Mouse (Mus musculus) liver, embryonic 11.5 days (tissue): ENCODE data around the gene Epb41. TPM values are rescaled to one million over a fixed set of nuclear protein-coding genes. Genes with fewer than 3 reads are reported as not detected.

Experiments used
- ATAC-seq: fragments of 200-750 bp; cut with Nextera tagmentation; replicated peaks from 2 replicates; pipeline ENCODE4 v1.8.0; 2017; ENCODE audit warnings: moderate number of reproducible peaks, mild to moderate bottlenecking, moderate TSS enrichment, moderate library complexity; ENCODE audit not compliant: low FRiP score
- DNase-seq: peaks from one replicate; pipeline ENCODE4 v3.0.0-alpha.2; 2017; ENCODE audit warnings: low spot score
- H3K27ac ChIP-seq: fragments of 300-500 bp; sonication (generic); 2 replicates; pipeline ENCODE4 v1.5.1; 2014; ENCODE audit warnings: mild to moderate bottlenecking, low read depth, low read length, control low read depth
- H3K27me3 ChIP-seq: fragments of 300-500 bp; sonication (generic); replicated peaks from 2 replicates; pipeline ENCODE4 v1.6.1; 2014; ENCODE audit warnings: low read length, mixed read lengths; ENCODE audit not compliant: control insufficient read depth, insufficient read depth
- H3K36me3 ChIP-seq: fragments of 300-500 bp; sonication (generic); 2 replicates; pipeline ENCODE4 v1.6.1; 2014; ENCODE audit warnings: mild to moderate bottlenecking, low read length, moderate library complexity, mixed read lengths; ENCODE audit not compliant: control insufficient read depth, insufficient read depth
- H3K4me1 ChIP-seq: fragments of 300-500 bp; sonication (generic); replicated peaks from 2 replicates; pipeline ENCODE4 v1.6.1; 2014; ENCODE audit warnings: low read length, mixed read lengths; ENCODE audit not compliant: control insufficient read depth, insufficient read depth
- H3K4me2 ChIP-seq: fragments of 300-500 bp; sonication (generic); 2 replicates; pipeline ENCODE4 v1.6.1; 2014; ENCODE audit warnings: mild to moderate bottlenecking, control low read depth, moderate library complexity
- H3K4me3 ChIP-seq: fragments of 300-500 bp; sonication (generic); 2 replicates; pipeline ENCODE4 v1.5.1; 2014; ENCODE audit warnings: low read depth, low read length, control low read depth
- H3K9ac ChIP-seq: fragments of 300-500 bp; sonication (generic); 2 replicates; pipeline ENCODE4 v1.6.1; 2014; ENCODE audit warnings: low read depth, low read length, control low read depth
- H3K9me3 ChIP-seq: fragments of 300-500 bp; sonication (generic); 2 replicates; pipeline ENCODE4 v1.6.1; 2016; ENCODE audit warnings: low read length, inconsistent platforms, mixed read lengths; ENCODE audit not compliant: control insufficient read depth
- WGBS: fragments of 180-500 bp; shearing (Covaris S2); extraction: QIAGEN DNeasy Blood & Tissue Kit; methylation state at CpG from one replicate; pipeline ENCODE4 v1.1.7; 2014; 5-methylcytosine and 5-hydroxymethylcytosine counted together
- polyA plus RNA-seq: library from polyadenylated mRNA; unstranded; fragments of >200 nt; fragmentation: Nextera tagmentation; extraction: Ambion mirVana; gene quantifications from 2 replicates; pipeline ENCODE4 v1.2.1, GENCODE M21; 2014

Gene Epb41
- polyA plus RNA-seq, 1 experiment from 2014 or later, result 108 TPM

DNA sequence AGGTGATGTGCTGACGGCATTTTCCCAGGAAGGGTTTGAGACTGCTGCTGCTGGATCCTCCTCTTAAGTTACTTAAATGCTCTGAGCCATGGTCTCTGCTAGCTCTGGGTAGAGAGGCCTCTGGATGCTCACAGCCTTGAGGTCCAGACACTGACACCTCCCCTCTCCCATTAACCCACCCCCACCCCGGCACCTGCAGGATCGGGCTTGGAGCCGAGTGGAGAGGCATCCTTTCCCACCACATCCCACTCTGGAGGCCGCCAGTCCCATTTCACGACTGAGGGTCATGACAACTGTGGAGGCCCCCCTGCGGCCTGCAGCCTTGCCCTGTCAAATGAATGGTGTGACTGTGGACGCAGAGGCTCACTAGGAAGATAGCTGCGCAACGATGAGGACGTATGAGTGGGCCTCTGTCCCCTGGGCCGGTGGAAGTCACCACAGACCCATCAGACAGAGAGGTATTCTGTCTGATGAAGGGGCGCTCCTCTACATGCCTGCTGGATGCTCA, 159.2 kb downstream of the Epb41 start:
- Histone ChIP-seq H3K27ac (no peak overlapping the region), H3K4me1 (peaks cover 34% of the 10 kb centered on the region), H3K27me3 (peaks cover 91% of the 10 kb centered on the region), H3K9me3 (no peaks in the 10 kb centered on the region), H3K36me3 (no peaks in the 10 kb centered on the region), H3K9ac (no peak overlapping the region), H3K4me2 (peak overlapping the region; percentile 11), H3K4me3 (no peak overlapping the region)
- ATAC-seq (peak; percentile 8; the same call in 1 of the 2 replicates), DNase-seq (no peak)
- WGBS, result 30% methylated on average over 13 of the region's 13 CpGs

DNA sequence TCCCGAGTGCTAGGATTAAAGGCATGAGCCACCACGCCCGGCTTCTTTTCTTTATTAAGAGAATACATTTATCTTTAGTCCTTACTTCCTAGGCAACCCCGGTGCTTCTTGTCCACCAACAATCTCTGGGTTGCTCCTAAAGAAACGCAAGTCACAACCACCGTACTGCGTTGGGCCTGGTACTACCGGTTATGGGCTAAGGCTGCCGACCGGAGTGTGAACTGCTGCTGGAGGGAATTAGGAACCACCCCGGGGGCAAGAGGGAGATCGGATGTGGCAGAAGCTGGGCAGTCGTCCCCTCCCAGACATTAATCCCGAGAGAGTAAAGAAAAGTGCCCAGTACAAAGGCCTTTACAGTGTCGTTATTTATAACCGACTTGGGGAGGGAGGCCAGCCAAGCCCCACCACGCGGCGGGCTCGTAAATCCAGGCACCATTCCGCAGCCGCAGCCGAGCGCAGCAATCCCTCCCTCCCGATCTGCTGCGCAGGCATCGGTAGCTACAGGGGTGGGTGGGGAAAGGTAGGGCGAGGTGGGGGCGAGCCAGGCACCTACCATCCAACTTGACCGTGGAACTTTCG, 160.1 kb downstream of the Epb41 start:
- ATAC-seq, result no peak
- 4% methylated on average over 31 of the region's 31 CpGs for WGBS

GRCm38 (mm10) chr4:131914046-131914643, 161.0 kb downstream of the Epb41 start:
- Histone ChIP-seq H3K4me3 (no peak overlapping the region), H3K27ac (no peak overlapping the region), H3K9me3 (no peaks in the 10 kb centered on the region), H3K4me1 (peaks cover 25% of the 10 kb centered on the region), H3K27me3 (peaks cover 73% of the 10 kb centered on the region), H3K9ac (no peak overlapping the region), H3K36me3 (no peaks in the 10 kb centered on the region), H3K4me2 (no peak overlapping the region)
- ATAC-seq (no peak), DNase-seq (no peak)
- WGBS, result 13% methylated on average over 9 of the region's 9 CpGs

More for the DNA sequence above, 160.1 kb downstream of the Epb41 start:
- Histone ChIP-seq H3K4me1 (peaks cover 34% of the 10 kb centered on the region), H3K27ac (no peak overlapping the region), H3K4me3 (peak overlapping the region; percentile 31; the same call in 1 of the 2 replicates), H3K27me3 (peaks cover 82% of the 10 kb centered on the region), H3K4me2 (peak overlapping the region; percentile 55), H3K9ac (peak overlapping the region; percentile 26; the same call in 1 of the 2 replicates), H3K36me3 (no peaks in the 10 kb centered on the region), H3K9me3 (no peaks in the 10 kb centered on the region)
- no peak for DNase-seq

- peaks cover 67% of the 10 kb centered on the region for H3K27me3 ChIP-seq
- H3K4me2 ChIP-seq, result no peak overlapping the region
- ATAC-seq, result no peak
- H3K36me3 ChIP-seq, result no peaks in the 10 kb centered on the region
- peaks cover 19% of the 10 kb centered on the region for H3K4me1 ChIP-seq
- 48% methylated on average over 10 of the region's 10 CpGs for WGBS
- no peak overlapping the region for H3K4me3 ChIP-seq
- H3K27ac ChIP-seq, result no peak overlapping the region
- no peaks in the 10 kb centered on the region for H3K9me3 ChIP-seq
- no peak for DNase-seq
- no peak overlapping the region for H3K9ac ChIP-seq
These were observed 161.6 kb downstream of the Epb41 start for GRCm38 (mm10) chr4:131913526-131913925.

- Histone ChIP-seq H3K27me3 (peaks cover 49% of the 10 kb centered on the region), H3K4me3 (no peak overlapping the region), H3K4me2 (no peak overlapping the region), H3K9me3 (no peaks in the 10 kb centered on the region), H3K9ac (no peak overlapping the region), H3K36me3 (no peaks in the 10 kb centered on the region), H3K27ac (no peak overlapping the region), H3K4me1 (peaks cover 15% of the 10 kb centered on the region)
- WGBS, result 52% methylated on average over 3 of the region's 5 CpGs
- no peak for ATAC-seq
- no peak for DNase-seq
These were observed 163.6 kb downstream of the Epb41 start for GRCm38 (mm10) chr4:131911521-131911920.

GRCm38 (mm10) chr4:131910237-131910994, 164.7 kb downstream of the Epb41 start:
- Histone ChIP-seq H3K4me1 (peaks cover 13% of the 10 kb centered on the region), H3K36me3 (no peaks in the 10 kb centered on the region), H3K9me3 (no peaks in the 10 kb centered on the region), H3K9ac (no peak overlapping the region), H3K27ac (no peak overlapping the region), H3K27me3 (peaks cover 38% of the 10 kb centered on the region), H3K4me2 (peak overlapping the region; percentile 48), H3K4me3 (no peak overlapping the region)
- ATAC-seq, result no peak
- WGBS, result 16% methylated on average over 20 of the region's 21 CpGs
- DNase-seq, result no peak

DNA sequence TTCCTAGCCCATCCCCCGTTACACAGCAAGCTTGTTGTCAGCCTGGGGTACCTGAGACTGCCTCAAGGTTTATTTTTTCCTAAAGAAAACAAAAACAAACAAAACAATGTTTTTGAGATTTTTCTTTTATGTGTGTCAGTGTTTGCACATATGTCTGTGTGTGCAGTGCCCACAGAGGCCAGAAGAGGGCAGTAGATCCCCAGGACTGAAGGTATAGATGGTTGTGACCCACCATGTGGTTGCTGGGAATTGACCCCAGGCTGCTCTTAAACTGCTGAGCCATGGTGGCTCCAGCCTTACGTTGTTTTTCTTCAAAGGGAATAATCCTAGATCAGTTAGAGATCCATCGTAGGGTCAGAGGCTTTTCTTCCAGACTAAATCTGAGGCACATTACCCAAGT, 167.2 kb downstream of the Epb41 start:
- no peak overlapping the region for H3K9ac ChIP-seq
- H3K4me3 ChIP-seq, result no peak overlapping the region
- no peak overlapping the region for H3K4me2 ChIP-seq
- H3K27me3 ChIP-seq, result peaks cover 13% of the 10 kb centered on the region
- no peak overlapping the region for H3K27ac ChIP-seq
- peaks cover 3% of the 10 kb centered on the region; the same call in 1 of the 2 replicates for H3K36me3 ChIP-seq
- ATAC-seq (no peak), DNase-seq (no peak)
- H3K9me3 ChIP-seq, result no peaks in the 10 kb centered on the region
- 92% methylated on average over 3 of the region's 3 CpGs for WGBS
- peaks cover 10% of the 10 kb centered on the region for H3K4me1 ChIP-seq

- H3K4me2 ChIP-seq, result no peak overlapping the region
- no peak overlapping the region for H3K4me3 ChIP-seq
- 73% methylated on average over 6 of the region's 6 CpGs for WGBS
- DNase-seq (no peak), ATAC-seq (no peak)
- peaks cover 10% of the 10 kb centered on the region for H3K4me1 ChIP-seq
- H3K9ac ChIP-seq, result no peak overlapping the region
- H3K36me3 ChIP-seq, result peaks cover 10% of the 10 kb centered on the region
- H3K27ac ChIP-seq, result no peak overlapping the region
- no peaks in the 10 kb centered on the region for H3K27me3 ChIP-seq
- H3K9me3 ChIP-seq, result no peaks in the 10 kb centered on the region
These were observed 168.7 kb downstream of the Epb41 start for GRCm38 (mm10) chr4:131906423-131906822.
